In genomic region chr1:151167297-151168047, GRCm38 (mm10) we compare ENCODE assay signal across 12 mouse cellular contexts. TPM values are rescaled to one million over a fixed set of nuclear protein-coding genes. Genes with fewer than 3 reads are reported as not detected.
DNase-seq lines count a peak whose midpoint lies in the region; ATAC-seq and TF ChIP-seq lines count a peak whose summit lies in the region.
"Had no signal": no experiment of that assay in that cellular context is flagged by ENCODE, and none has a peak within 500 bp of the region (broad histone marks: within the 10 kb centered on the region; RNA-seq: fewer than 3 reads in every experiment).

No protein-coding gene starts in this region.

- ATAC-seq in hindbrain, postnatal 0 days: peak; percentile 84
- peak; percentile 21; the same call in 1 of the 2 replicates for ATAC-seq in megakaryocyte progenitor cell, adult 5-6 weeks (replicated peaks; ENCODE audit: poor library complexity)

- no peaks in the 10 kb centered on the region for H3K36me3 ChIP-seq in thymus, adult 2 months (ENCODE audit: control insufficient read depth, insufficient read depth, low read length)
- no peaks in the 10 kb centered on the region for H3K36me3 ChIP-seq in hindbrain, postnatal 0 days (ENCODE audit: insufficient read depth, low read length)
- H3K36me3 ChIP-seq: G1E; heart, embryonic 12.5 days had no signal

- H3K4me2 ChIP-seq in hindbrain, postnatal 0 days (ENCODE audit: low read depth, low read length): no peak overlapping the region
- H3K4me2 ChIP-seq: heart, embryonic 12.5 days had no signal

- peak; percentile 11 for DNase-seq in thymus, adult 2 months
- DNase-seq in thymus, adult 18-20 months: no peak
- peak; percentile 55 for DNase-seq in hindbrain, postnatal 0 days (ENCODE audit: low spot score)
- no peak for DNase-seq in urinary bladder, postnatal 10 days (ENCODE audit: low spot score)
- no peak for DNase-seq in heart, postnatal 25 days (ENCODE audit: low spot score)
- no peak for DNase-seq in gastrocnemius, postnatal 14 days
- DNase-seq in cerebellum, postnatal 14 days: no peak
- DNase-seq: lung, postnatal 10 days had no signal

- H3K9me3 ChIP-seq in hindbrain, postnatal 0 days (ENCODE audit: low read length): no peaks in the 10 kb centered on the region
- H3K9me3 ChIP-seq: G1E; heart, embryonic 12.5 days had no signal

- no peak overlapping the region for H3K27ac ChIP-seq in thymus, adult 2 months (ENCODE audit: control insufficient read depth, insufficient read depth, low read length)
- H3K27ac ChIP-seq in hindbrain, postnatal 0 days: peak overlapping the region; percentile 20; the same call in 1 of the 2 replicates

- H3K4me1 ChIP-seq in thymus, adult 2 months (replicated peaks; ENCODE audit: control insufficient read depth, insufficient read depth, low read length): peaks cover 9% of the 10 kb centered on the region
- no peaks in the 10 kb centered on the region for H3K4me1 ChIP-seq in hindbrain, postnatal 0 days (ENCODE audit: insufficient read depth, low read length)

- no peak for TF ChIP-seq CTCF in thymus, adult 2 months (IDR thresholded peaks at IDR 0.05; ENCODE audit: borderline replicate concordance, control insufficient read depth, extremely low read depth, insufficient read depth, low read length, poor library complexity)
- no peak for TF ChIP-seq CTCF in hindbrain, postnatal 0 days (IDR thresholded peaks at IDR 0.05; ENCODE audit: low read depth)

- H3K27me3 ChIP-seq in thymus, adult 2 months (ENCODE audit: control insufficient read depth, insufficient read depth, low read length): no peaks in the 10 kb centered on the region
- H3K27me3 ChIP-seq in hindbrain, postnatal 0 days (ENCODE audit: insufficient read depth, low read length): no peaks in the 10 kb centered on the region
- H3K27me3 ChIP-seq: heart, embryonic 12.5 days had no signal

- no peak overlapping the region for H3K9ac ChIP-seq in hindbrain, postnatal 0 days (replicated peaks; ENCODE audit: low read length)
- H3K9ac ChIP-seq: heart, embryonic 12.5 days had no signal

- TF ChIP-seq POLR2A in thymus, adult 2 months (IDR thresholded peaks at IDR 0.05; ENCODE audit: control insufficient read depth, extremely low read depth, insufficient read depth, low read length, poor library complexity): no peak

- H3K4me3 ChIP-seq in thymus, adult 2 months (ENCODE audit: control insufficient read depth, insufficient read depth, low read length): no peak overlapping the region
- no peak overlapping the region for H3K4me3 ChIP-seq in hindbrain, postnatal 0 days (ENCODE audit: low read length)
- H3K4me3 ChIP-seq: heart, embryonic 12.5 days had no signal

- WGBS in thymus, adult 2 months: 24% methylated on average over 12 of the region's 12 CpGs
- 21% methylated on average over 12 of the region's 12 CpGs for WGBS in hindbrain, postnatal 0 days

- intact Hi-C loops in heart, postnatal 25 days (cut with DNase I): no loop called here
- intact Hi-C loops in gastrocnemius, postnatal 14 days (cut with DNase I; ENCODE audit: low total_unique reads): no loop called here

RNA-seq across cellular contexts. Expression of gene Gm47985, which starts 14.9 kb away (rescaled TPM):
- 0.13 TPM in 1 of 2 replicates, not detected in the other for polyA plus RNA-seq in thymus, adult 2 months (2012; rRNA removed)
- not detected in 2 replicates for total RNA-seq in hindbrain, postnatal 0 days (2014; rRNA removed)
- not detected in 2 replicates for polyA plus RNA-seq in hindbrain, postnatal 0 days (2015; fragmentation: Nextera tagmentation; extraction: Ambion mirVana)
- total RNA-seq in megakaryocyte progenitor cell, adult 5-6 weeks (2015): 0.20 TPM in 1 of 2 replicates, not detected in the other
- total RNA-seq in megakaryocyte progenitor cell, adult 5-6 weeks (2017): not detected in 2 replicates
- 1 to 10 TPM in 1 of 2 experiments, under 1 TPM in 1; 0.26 to 1.1 TPM for total RNA-seq in heart, postnatal 25 days (2021)
- total RNA-seq in gastrocnemius, postnatal 14 days (2021): under 1 TPM in 1 of 2 experiments, not detected in 1; 0.23 TPM
- polyA plus RNA-seq: cerebellum, adult 2 months had no signal

RNA-seq across cellular contexts. Expression of gene Gm8947, which starts 24.7 kb away (rescaled TPM):
- not detected in 2 replicates for polyA plus RNA-seq in thymus, adult 2 months (2012; rRNA removed)
- not detected in 2 replicates for total RNA-seq in hindbrain, postnatal 0 days (2014; rRNA removed)
- polyA plus RNA-seq in hindbrain, postnatal 0 days (2015; fragmentation: Nextera tagmentation; extraction: Ambion mirVana): not detected in 2 replicates
- total RNA-seq in megakaryocyte progenitor cell, adult 5-6 weeks (2015): 0.30 TPM in 1 of 2 replicates, not detected in the other
- not detected in 2 replicates for total RNA-seq in megakaryocyte progenitor cell, adult 5-6 weeks (2017)
- total RNA-seq in heart, postnatal 25 days (2021): not detected
- under 1 TPM in 1 of 2 experiments, not detected in 1; 0.20 TPM for total RNA-seq in gastrocnemius, postnatal 14 days (2021)
- polyA plus RNA-seq: cerebellum, adult 2 months had no signal

RNA-seq across cellular contexts. Expression of gene Gm47995, which starts 30.8 kb away (rescaled TPM):
- polyA plus RNA-seq in thymus, adult 2 months (2012; rRNA removed): not detected in 2 replicates
- not detected in 2 replicates for total RNA-seq in hindbrain, postnatal 0 days (2014; rRNA removed)
- not detected in 2 replicates for polyA plus RNA-seq in hindbrain, postnatal 0 days (2015; fragmentation: Nextera tagmentation; extraction: Ambion mirVana)
- not detected in 2 replicates for total RNA-seq in megakaryocyte progenitor cell, adult 5-6 weeks (2015)
- total RNA-seq in megakaryocyte progenitor cell, adult 5-6 weeks (2017): not detected in 2 replicates
- total RNA-seq in heart, postnatal 25 days (2021): not detected
- under 1 TPM in 1 of 2 experiments, not detected in 1; 0.27 TPM for total RNA-seq in gastrocnemius, postnatal 14 days (2021)
- polyA plus RNA-seq: cerebellum, adult 2 months had no signal

RNA-seq across cellular contexts. Expression of gene 3110040M04Rik, which starts 36.4 kb away (rescaled TPM):
- polyA plus RNA-seq in thymus, adult 2 months (2012; rRNA removed): not detected in 2 replicates
- total RNA-seq in hindbrain, postnatal 0 days (2014; rRNA removed): not detected in 2 replicates
- not detected in 2 replicates for polyA plus RNA-seq in hindbrain, postnatal 0 days (2015; fragmentation: Nextera tagmentation; extraction: Ambion mirVana)
- total RNA-seq in megakaryocyte progenitor cell, adult 5-6 weeks (2015): not detected in 2 replicates
- total RNA-seq in megakaryocyte progenitor cell, adult 5-6 weeks (2017): 1.3 TPM in 1 of 2 replicates, not detected in the other
- not detected for total RNA-seq in heart, postnatal 25 days (2021)
- total RNA-seq in gastrocnemius, postnatal 14 days (2021): not detected
- polyA plus RNA-seq: cerebellum, adult 2 months had no signal

RNA-seq across cellular contexts. Expression of gene Gm47996, which starts 42.5 kb away (rescaled TPM):
- not detected in 2 replicates for polyA plus RNA-seq in thymus, adult 2 months (2012; rRNA removed)
- total RNA-seq in hindbrain, postnatal 0 days (2014; rRNA removed): not detected in 2 replicates
- not detected in 2 replicates for polyA plus RNA-seq in hindbrain, postnatal 0 days (2015; fragmentation: Nextera tagmentation; extraction: Ambion mirVana)
- not detected in 2 replicates for total RNA-seq in megakaryocyte progenitor cell, adult 5-6 weeks (2015)
- not detected in 2 replicates for total RNA-seq in megakaryocyte progenitor cell, adult 5-6 weeks (2017)
- not detected for total RNA-seq in heart, postnatal 25 days (2021)
- not detected for total RNA-seq in gastrocnemius, postnatal 14 days (2021)
- polyA plus RNA-seq: cerebellum, adult 2 months had no signal

Comparison
In these comparisons a context has a peak if more than half of its experiments do, and no peak if none do; other contexts are left out.
1. DNase-seq: peak in thymus, adult 2 months (single experiment) and hindbrain, postnatal 0 days (single experiment); none in thymus, adult 18-20 months (0 of 2), urinary bladder, postnatal 10 days (single experiment), heart, postnatal 25 days (single experiment), gastrocnemius, postnatal 14 days (single experiment) and cerebellum, postnatal 14 days (0 of 2).